Mouse (Mus musculus): ENCODE measurements around the gene Pcbp4.

The Pcbp4 gene

GRCm38 (mm10) chr9:106453271-106454070, at the start of gene Pcbp4:
Gene Pcbp4, plus strand, starts transcription at chr9:106453291.
- in situ Hi-C loops (cut with MboI, MseI) = no loop called here

DNA sequence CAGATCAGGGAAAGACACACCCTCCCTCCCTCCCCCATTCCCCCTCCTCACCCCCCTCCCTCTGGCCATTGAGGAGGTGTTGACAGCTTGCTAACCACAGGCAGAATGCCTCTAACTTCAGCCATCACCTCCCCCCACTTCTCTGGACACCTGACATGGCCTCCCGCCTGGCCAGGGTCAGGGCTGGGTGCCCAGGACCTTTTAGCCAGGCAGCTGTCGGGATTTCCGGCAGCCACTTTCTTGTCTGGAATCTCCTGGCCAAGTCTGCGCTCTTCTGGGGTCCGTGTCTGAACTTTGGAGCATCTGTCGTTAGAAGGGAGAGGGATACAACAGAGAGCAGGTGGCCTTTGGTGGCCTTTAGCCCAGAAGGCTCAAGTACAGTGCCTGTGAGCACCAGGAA, 47.8 kb upstream of the Pcbp4 start:
- in situ Hi-C loops (cut with MboI, MseI) = no loop called here

GRCm38 (mm10) chr9:106406443-106407078, 46.5 kb upstream of the Pcbp4 start:
- in situ Hi-C loops (cut with MboI, MseI) = no loop called here

DNA sequence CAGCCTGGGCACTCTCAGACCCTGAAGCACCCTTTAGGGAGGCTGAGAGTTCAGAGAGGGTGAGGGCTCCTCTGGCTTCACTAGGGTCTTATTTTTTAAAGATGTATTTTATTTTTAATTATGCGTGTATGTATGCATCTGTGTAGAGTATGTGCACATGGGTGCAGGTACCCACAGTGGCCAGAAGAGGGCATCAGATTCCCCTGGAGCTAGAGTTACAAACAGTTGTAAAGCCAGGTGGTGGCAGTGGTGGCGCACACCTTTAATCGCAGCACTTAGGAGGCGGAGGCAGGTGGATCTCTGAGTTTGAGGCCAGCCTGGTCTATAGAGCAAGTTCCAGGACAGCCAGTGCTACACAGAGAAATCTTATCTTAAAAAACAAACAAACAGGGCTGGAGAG, 44.0 kb upstream of the Pcbp4 start:
- in situ Hi-C loops (cut with MboI, MseI) = no loop called here

GRCm38 (mm10) chr9:106410086-106410650, 42.9 kb upstream of the Pcbp4 start:
- in situ Hi-C loops (cut with MboI, MseI) = loop anchor here (5.0 kb wide), 1 partner anchor 43 kb away; the partner anchor contains the start of gene Dusp7

- in situ Hi-C loops (cut with MboI, MseI) = loop anchor here (5.0 kb wide), 1 partner anchor 44 kb away; the partner anchor contains the start of gene Dusp7
Measured at GRCm38 (mm10) chr9:106411091-106411594, 41.9 kb upstream of the Pcbp4 start.

- in situ Hi-C loops (cut with MboI, MseI) = loop anchor here (5.0 kb wide), 1 partner anchor 44 kb away; the partner anchor contains the start of gene Dusp7
Measured at GRCm38 (mm10) chr9:106411729-106412128, 41.4 kb upstream of the Pcbp4 start.

- in situ Hi-C loops (cut with MboI, MseI) = loop anchor here (5.0 kb wide), 1 partner anchor 45 kb away; the partner anchor contains the start of gene Dusp7
Measured at GRCm38 (mm10) chr9:106412210-106412609, 40.9 kb upstream of the Pcbp4 start.

DNA sequence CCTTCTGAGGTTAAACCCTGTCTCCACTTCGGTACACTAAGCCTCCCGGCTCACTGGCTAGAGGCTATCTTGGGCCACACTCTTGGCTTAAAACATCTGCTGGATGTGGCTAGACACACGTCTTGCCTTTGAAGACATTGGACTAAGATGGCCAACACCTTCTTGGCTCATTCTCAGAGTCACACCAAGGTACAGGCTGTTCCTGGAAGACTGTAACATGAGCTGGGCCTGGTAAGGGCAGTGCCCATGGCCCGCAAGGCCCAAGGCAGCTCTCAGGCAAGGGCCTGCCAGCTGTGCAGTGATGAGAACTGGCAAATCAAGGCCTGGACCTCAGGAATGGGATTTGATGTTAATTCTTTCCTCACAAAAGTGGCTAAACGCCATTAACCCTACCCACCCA, 39.5 kb upstream of the Pcbp4 start:
- in situ Hi-C loops (cut with MboI, MseI) = loop anchor here (5.0 kb wide), 1 partner anchor 46 kb away; the partner anchor contains the start of gene Dusp7

- in situ Hi-C loops (cut with MboI, MseI) = loop anchor here (5.0 kb wide), 1 partner anchor 110 kb away; no protein-coding TSS in a partner anchor
Measured at GRCm38 (mm10) chr9:106416826-106417225, 36.3 kb upstream of the Pcbp4 start.

GRCm38 (mm10) chr9:106417841-106418625, 35.1 kb upstream of the Pcbp4 start:
- in situ Hi-C loops (cut with MboI, MseI) = loop anchor here (5.0 kb wide), 1 partner anchor 111 kb away; no protein-coding TSS in a partner anchor

- in situ Hi-C loops (cut with MboI, MseI) = no loop called here
Measured at GRCm38 (mm10) chr9:106420608-106421007, 32.5 kb upstream of the Pcbp4 start.

DNA sequence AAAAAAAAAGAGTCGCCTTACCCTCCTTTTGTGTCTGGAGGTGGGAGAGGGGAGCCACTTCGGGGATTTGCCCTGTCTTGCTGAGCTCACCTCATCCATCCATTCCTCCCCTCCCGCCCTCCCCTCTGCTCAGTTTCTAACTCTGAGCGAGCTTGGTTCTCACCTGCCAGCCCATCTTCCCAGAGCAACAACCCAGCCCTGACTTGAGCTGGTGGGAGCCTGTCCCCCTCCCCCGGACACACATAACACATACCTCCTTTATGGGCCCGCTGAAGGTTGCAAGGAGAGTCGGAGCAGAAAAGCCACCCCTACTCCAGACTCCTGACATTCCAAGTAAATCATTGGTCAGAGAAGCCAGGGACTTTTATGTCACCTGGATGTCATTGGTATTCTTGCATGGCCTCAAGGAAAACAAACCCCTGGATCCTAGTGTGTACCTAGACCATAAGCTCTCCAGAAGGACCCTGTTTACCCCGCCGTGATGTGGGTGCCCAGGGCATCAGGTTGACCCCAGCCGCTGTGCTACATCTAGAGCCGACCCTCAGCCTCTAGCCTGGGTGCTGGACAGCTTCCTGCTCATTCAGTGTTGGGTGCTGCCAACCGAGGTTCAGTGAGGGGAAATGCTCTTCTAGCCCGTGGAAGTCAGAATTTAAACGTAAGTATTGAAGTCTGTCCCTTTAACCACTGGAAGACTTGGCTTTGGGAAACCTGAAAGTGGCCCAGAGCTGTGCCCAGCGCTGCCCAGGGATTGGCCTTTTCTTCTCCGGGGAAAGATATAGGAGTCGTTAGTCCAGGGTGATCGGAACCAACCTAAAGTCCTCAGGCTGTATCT, 31.8 kb upstream of the Pcbp4 start:
- in situ Hi-C loops (cut with MboI, MseI) = no loop called here

DNA sequence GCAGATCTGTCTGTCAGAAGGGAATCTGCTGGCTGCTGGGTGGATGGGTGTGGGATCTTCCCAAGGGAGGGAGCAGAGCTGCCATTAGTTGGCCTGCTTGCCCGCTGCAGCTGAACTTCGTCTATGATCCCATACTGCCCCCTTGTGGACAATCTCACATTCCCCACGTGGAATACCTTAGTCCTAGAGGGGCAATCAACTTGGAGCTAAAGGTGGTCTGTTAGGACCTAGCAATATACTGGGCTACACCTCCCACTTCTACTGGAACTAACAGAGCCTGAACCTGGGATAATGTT, 31.3 kb upstream of the Pcbp4 start:
- in situ Hi-C loops (cut with MboI, MseI) = no loop called here

DNA sequence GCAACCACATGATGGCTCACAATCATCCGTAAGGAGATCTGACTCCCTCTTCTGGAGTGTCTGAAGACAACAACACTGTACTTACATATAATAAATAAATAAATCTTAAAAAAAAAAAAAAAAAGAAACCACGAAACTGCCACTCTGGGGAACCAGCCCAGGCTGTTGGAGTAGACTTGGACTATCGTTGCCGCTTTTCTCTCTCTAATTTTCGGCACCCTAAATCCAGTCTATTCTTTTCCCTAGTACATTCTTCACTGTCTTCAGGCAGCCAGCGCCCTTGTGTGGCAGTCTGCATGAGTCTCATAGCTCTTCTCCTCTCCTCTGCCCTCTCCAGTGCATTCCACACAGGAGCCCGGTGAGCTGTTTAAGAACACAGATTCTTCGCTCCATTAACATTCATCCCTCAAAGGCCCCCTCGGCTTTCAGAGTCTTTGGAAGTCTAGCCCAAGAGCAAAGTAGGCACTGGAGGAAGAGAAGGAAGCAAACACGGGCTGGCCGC, 24.3 kb upstream of the Pcbp4 start:
- in situ Hi-C loops (cut with MboI, MseI) = loop anchor here (25.0 kb wide), 1 partner anchor 941 kb away; no protein-coding TSS in a partner anchor

GRCm38 (mm10) chr9:106429221-106430014, 23.7 kb upstream of the Pcbp4 start, which contains the start of gene Rpl29:
Gene Rpl29, plus strand, starts transcription at chr9:106429454.
- in situ Hi-C loops (cut with MboI, MseI) = loop anchor here (10.0 to 25.0 kb wide), 2 partner anchors 265 to 942 kb away; no protein-coding TSS in a partner anchor

GRCm38 (mm10) chr9:106430015-106430264, 23.2 kb upstream of the Pcbp4 start:
- in situ Hi-C loops (cut with MboI, MseI) = loop anchor here (10.0 to 25.0 kb wide), 2 partner anchors 265 to 943 kb away; no protein-coding TSS in a partner anchor

DNA sequence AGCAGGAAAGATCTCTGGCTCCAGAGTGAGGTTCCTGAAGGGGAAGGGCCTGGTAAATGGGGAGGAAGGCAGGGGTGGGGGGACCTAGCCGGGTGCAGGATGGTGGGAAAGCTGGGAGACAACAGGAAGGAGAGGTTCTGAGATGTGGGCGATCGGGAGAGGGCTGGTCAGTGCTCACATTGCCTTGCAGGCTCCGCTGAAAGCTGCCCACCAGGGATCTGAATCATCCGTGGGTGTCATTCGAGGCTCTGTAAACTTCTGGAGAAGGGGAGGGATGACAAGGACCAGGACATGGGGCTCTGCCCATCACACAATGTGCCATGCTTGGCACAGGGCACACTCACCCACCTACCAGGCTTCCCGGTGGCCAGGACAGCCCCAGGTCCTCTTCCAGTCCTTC, 19.7 kb upstream of the Pcbp4 start:
- in situ Hi-C loops (cut with MboI, MseI) = loop anchor here (10.0 to 25.0 kb wide), 2 partner anchors 269 to 946 kb away; no protein-coding TSS in a partner anchor

GRCm38 (mm10) chr9:106436566-106436965, 16.5 kb upstream of the Pcbp4 start:
- in situ Hi-C loops (cut with MboI, MseI) = loop anchor here (5.0 to 25.0 kb wide), 3 partner anchors 41 to 949 kb away; partner anchors contain the start of genes Parp3 and Rrp9
